Mouse (Mus musculus) heart, adult 2 months (tissue): ENCODE measurements around the gene Dedd. TPM values are rescaled to one million over a fixed set of nuclear protein-coding genes. Genes with fewer than 3 reads are reported as not detected.
"Not testable (repeated sequence)": the region's sequence is repeated elsewhere in the genome, so short reads cannot be mapped to it uniquely, and the experiment has no call there.

ENCODE experiments used
- DNase-seq, 2 experiments: peaks; one replicate each; pipeline ENCODE4 v3.0.0; 2021
- H3K27ac ChIP-seq: fragments of 200-600 bp; 2 replicates; pipeline ENCODE4 v1.8.1; 2022
- H3K27me3 ChIP-seq: fragments of 200-500 bp; 2 replicates; pipeline ENCODE4 v1.6.1; 2012; ENCODE audit warnings: mild to moderate bottlenecking, low read length, inconsistent platforms, mixed read lengths; ENCODE audit not compliant: control insufficient read depth, insufficient read depth
- H3K36me3 ChIP-seq: fragments of 200-500 bp; 2 replicates; pipeline ENCODE4 v1.6.1; 2012; ENCODE audit warnings: low read length, inconsistent platforms; ENCODE audit not compliant: control insufficient read depth, insufficient read depth
- H3K4me1 ChIP-seq: fragments of 200-500 bp; 2 replicates; pipeline ENCODE4 v1.6.1; 2011; ENCODE audit warnings: low read length; ENCODE audit not compliant: control insufficient read depth, insufficient read depth
- H3K4me3 ChIP-seq: fragments of 200-600 bp; 2 replicates; pipeline ENCODE4 v1.8.1; 2022
- H3K79me2 ChIP-seq: fragments of 200-500 bp; replicated peaks from 2 replicates; pipeline ENCODE4 v1.6.1; 2012; ENCODE audit warnings: mild to moderate bottlenecking, inconsistent platforms, low read length, moderate library complexity, mixed read lengths; ENCODE audit not compliant: control insufficient read depth, insufficient read depth
- H3K9ac ChIP-seq: fragments of 200-500 bp; 2 replicates; pipeline ENCODE4 v1.6.1; 2012; ENCODE audit warnings: low read depth, mild to moderate bottlenecking, control low read depth, inconsistent platforms, low read length, mixed read lengths
- CTCF ChIP-seq: fragments of 200-600 bp; IDR thresholded peaks from 2 replicates; pipeline ENCODE4 v1.8.1; 2022; ENCODE audit warnings: antibody characterized with exemption, mild to moderate bottlenecking, moderate library complexity
- EP300 ChIP-seq: fragments of 200-500 bp; IDR thresholded peaks from 2 replicates; pipeline ENCODE4 v1.6.1; 2011; ENCODE audit warnings: low read depth, low read length, control low read depth; ENCODE audit not compliant: insufficient read depth
- POLR2A ChIP-seq: fragments of 200-500 bp; IDR thresholded peaks from 2 replicates; pipeline ENCODE4 v1.6.1; 2011; ENCODE audit warnings: mild to moderate bottlenecking, low read depth, low read length, control low read depth; ENCODE audit not compliant: insufficient read depth
- WGBS: fragments of 180-500 bp; shearing (Covaris S2); methylation state at CpG from one replicate; pipeline ENCODE4 v1.1.7; 2018; 5-methylcytosine and 5-hydroxymethylcytosine counted together
- intact Hi-C: fragments of 180-260 bp; cut with DNase I; formaldehyde crosslinking; loops from one replicate; pipeline ENCODE4 v1.15.1; 2025
- polyA plus RNA-seq: library from polyadenylated mRNA; depleted of rRNA; stranded (reverse); fragments of >200 nt; gene quantifications from 2 replicates; pipeline ENCODE4 v1.2.3, GENCODE M21; 2012
- total RNA-seq, 2 experiments: library from RNA; stranded (reverse); gene quantifications; 2 replicates each; pipeline ENCODE4 v1.2.3; 2021

Gene Dedd
- total and polyA plus RNA-seq, 3 experiments = 20.8 to 28.8 (median 22.9) TPM

GRCm38 (mm10) chr1:171295063-171295402 is 33.9 kb upstream of the Dedd start:
- intact Hi-C loops = loop anchor here (2.0 kb wide), 1 partner anchor 34 kb away; the partner anchor contains the start of gene Dedd
- WGBS = 8% methylated on average over 3 of the region's 3 CpGs
- H3K79me2 ChIP-seq = 0 out of 2 replicates have a peak, but pooled peaks cover 3% of the 10 kb centered on the region

GRCm38 (mm10) chr1:171298226-171298625 is 30.7 kb upstream of the Dedd start:
- TF ChIP-seq EP300 = no peak
- no peak for TF ChIP-seq POLR2A
- TF ChIP-seq CTCF = no peak
- intact Hi-C loops = no loop called here
- Histone ChIP-seq H3K27me3 (no peaks in the 10 kb centered on the region), H3K4me1 (peaks cover 2% of the 10 kb centered on the region), H3K9ac (no peak overlapping the region), H3K79me2 (0 out of 2 replicates have a peak, but pooled peaks cover 3% of the 10 kb centered on the region), H3K4me3 (no peak overlapping the region), H3K27ac (no peak overlapping the region), H3K36me3 (peaks cover 6% of the 10 kb centered on the region; the same call in 1 of the 2 replicates)
- WGBS = 57% methylated on average over 3 of the region's 3 CpGs
- no peak for DNase-seq

More at GRCm38 (mm10) chr1:171295063-171295402, 33.9 kb upstream of the Dedd start:
- H3K4me1 ChIP-seq = peaks cover 2% of the 10 kb centered on the region
- H3K27me3 ChIP-seq = no peaks in the 10 kb centered on the region
- H3K27ac ChIP-seq = peak overlapping the region; percentile 97
- no peak for DNase-seq
- no peak for TF ChIP-seq EP300
- TF ChIP-seq CTCF = no peak
- TF ChIP-seq POLR2A = no peak
- peaks cover 6% of the 10 kb centered on the region; the same call in 1 of the 2 replicates for H3K36me3 ChIP-seq
- peak overlapping the region; percentile 79; the same call in 1 of the 2 replicates for H3K9ac ChIP-seq
- peak overlapping the region; percentile 81 for H3K4me3 ChIP-seq

DNA sequence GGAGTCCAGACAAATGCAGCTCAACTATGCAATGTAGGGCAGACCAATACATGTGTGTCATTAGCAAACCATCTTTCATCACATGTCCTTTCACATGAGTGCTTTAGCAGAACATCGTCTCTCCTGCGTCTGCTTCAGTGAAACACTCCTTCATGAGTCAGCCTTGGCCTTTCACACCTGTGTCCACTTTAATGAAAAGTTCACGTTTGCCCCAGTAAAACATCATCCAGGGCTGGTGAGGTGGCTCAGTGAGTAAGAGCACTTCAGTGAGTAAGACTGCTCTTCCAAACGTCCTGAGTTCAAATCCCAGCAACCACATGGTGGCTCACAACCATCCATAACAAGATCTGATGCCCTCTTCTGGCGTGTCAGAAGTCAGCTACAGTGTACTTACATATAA is 22.8 kb upstream of the Dedd start:
- 0 out of 2 replicates have a peak, but pooled peaks have one; percentile 8 for TF ChIP-seq CTCF
- H3K4me3 ChIP-seq, H3K27ac ChIP-seq, H3K27me3 ChIP-seq, H3K9ac ChIP-seq, DNase-seq, H3K79me2 ChIP-seq, H3K4me1 ChIP-seq, H3K36me3 ChIP-seq, intact Hi-C loops: not testable (repeated sequence)
- WGBS = 68% methylated on average over 5 of the region's 5 CpGs

- 61% methylated on average over 2 of the region's 2 CpGs for WGBS
Observed at GRCm38 (mm10) chr1:171309321-171309720, 19.6 kb upstream of the Dedd start.

DNA sequence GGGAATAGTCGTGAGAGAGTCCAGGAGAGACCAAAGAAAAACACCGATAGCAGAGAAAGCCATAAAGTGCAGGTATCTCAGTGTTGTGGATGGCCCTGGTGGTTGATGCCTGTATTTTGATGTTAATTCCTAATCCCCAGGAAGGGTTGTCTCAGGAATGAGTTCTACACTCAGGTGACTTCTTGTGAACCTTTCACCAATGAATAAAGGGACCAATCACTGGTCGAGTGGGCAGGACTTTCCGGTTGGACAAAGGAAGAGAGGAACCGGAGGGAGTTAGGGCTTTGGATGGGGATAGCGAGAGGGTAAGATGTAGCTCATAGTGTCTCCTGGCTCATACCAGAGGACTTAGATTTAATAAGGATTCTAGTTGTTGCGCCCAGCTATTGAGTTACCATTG is 9.2 kb upstream of the Dedd start:
- intact Hi-C loops = loop anchor here (5.0 kb wide), 1 partner anchor 248 kb away; no protein-coding TSS in a partner anchor
- no peaks in the 10 kb centered on the region for H3K4me1 ChIP-seq
- WGBS = 20% methylated on average over 7 of the region's 7 CpGs
- H3K27ac ChIP-seq = no peak overlapping the region
- H3K79me2 ChIP-seq = no peaks in the 10 kb centered on the region
- no peak overlapping the region for H3K4me3 ChIP-seq
- H3K9ac ChIP-seq = no peak overlapping the region
- no peak for DNase-seq
- no peaks in the 10 kb centered on the region for H3K27me3 ChIP-seq
- TF ChIP-seq CTCF = no peak
- no peak for TF ChIP-seq POLR2A
- TF ChIP-seq EP300 = no peak
- no peaks in the 10 kb centered on the region for H3K36me3 ChIP-seq

More at GRCm38 (mm10) chr1:171309321-171309720, 19.6 kb upstream of the Dedd start:
- intact Hi-C loops = no loop called here
- TF ChIP-seq EP300 (no peak), POLR2A (no peak), CTCF (no peak)
- Histone ChIP-seq H3K9ac (no peak overlapping the region), H3K4me1 (no peaks in the 10 kb centered on the region), H3K36me3 (no peaks in the 10 kb centered on the region), H3K79me2 (no peaks in the 10 kb centered on the region), H3K27ac (no peak overlapping the region), H3K4me3 (no peak overlapping the region), H3K27me3 (no peaks in the 10 kb centered on the region)
- no peak for DNase-seq

GRCm38 (mm10) chr1:171320151-171320550 is 8.8 kb upstream of the Dedd start:
- no peak overlapping the region for H3K4me3 ChIP-seq
- H3K36me3 ChIP-seq = no peaks in the 10 kb centered on the region
- no peak overlapping the region for H3K27ac ChIP-seq
- H3K9ac ChIP-seq = no peak overlapping the region
- no peaks in the 10 kb centered on the region for H3K27me3 ChIP-seq
- TF ChIP-seq CTCF = no peak
- TF ChIP-seq POLR2A = 0 out of 2 replicates have a peak, but pooled peaks have one; percentile 14
- no peak for TF ChIP-seq EP300
- H3K4me1 ChIP-seq = no peaks in the 10 kb centered on the region
- intact Hi-C loops = loop anchor here (5.0 kb wide), 1 partner anchor 247 kb away; no protein-coding TSS in a partner anchor
- WGBS = 21% methylated on average over 5 of the region's 5 CpGs
- no peaks in the 10 kb centered on the region for H3K79me2 ChIP-seq
- no peak for DNase-seq
